Mouse (Mus musculus): ENCODE results near the gene Gins2. TPM values are rescaled to one million over a fixed set of nuclear protein-coding genes. Genes with fewer than 3 reads are reported as not detected.

The Gins2 gene
- total RNA-seq, 1 experiment from 2014 or later = 12.4 TPM

- no peak for DNase-seq
These were observed 44.9 kb downstream of the Gins2 start for GRCm38 (mm10) chr8:120544155-120544554.

GRCm38 (mm10) chr8:120543416-120544055, 45.6 kb downstream of the Gins2 start:
- DNase-seq = peak; percentile 64

DNA sequence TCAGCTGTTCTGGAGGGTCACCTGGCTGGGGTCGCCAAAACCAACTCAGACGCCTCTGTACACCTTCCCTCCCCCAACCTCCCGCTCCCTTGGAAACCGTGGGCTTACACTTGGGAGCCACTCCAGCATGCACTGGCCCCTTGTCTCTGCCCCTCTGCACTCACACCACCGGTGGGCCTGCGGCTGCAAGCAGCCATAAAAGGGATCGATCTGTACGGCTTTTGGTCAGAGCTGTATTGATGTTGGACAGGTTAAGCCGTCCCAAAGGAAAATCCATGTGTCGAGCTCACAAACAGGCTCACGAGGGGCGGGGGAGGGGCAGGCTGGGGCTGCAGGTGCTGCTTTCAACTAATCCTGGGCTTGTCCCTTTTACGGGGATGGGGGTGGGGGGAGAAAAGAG, 46.1 kb downstream of the Gins2 start:
- no peak for DNase-seq

GRCm38 (mm10) chr8:120539775-120540625, 49.1 kb downstream of the Gins2 start:
- no peak for DNase-seq

GRCm38 (mm10) chr8:120539381-120539774, 49.7 kb downstream of the Gins2 start:
- DNase-seq = no peak

- peak; percentile 62 for DNase-seq
These were observed 50.5 kb downstream of the Gins2 start for GRCm38 (mm10) chr8:120538397-120539240.

GRCm38 (mm10) chr8:120537818-120538396, 51.2 kb downstream of the Gins2 start:
- peak; percentile 62 for DNase-seq

DNA sequence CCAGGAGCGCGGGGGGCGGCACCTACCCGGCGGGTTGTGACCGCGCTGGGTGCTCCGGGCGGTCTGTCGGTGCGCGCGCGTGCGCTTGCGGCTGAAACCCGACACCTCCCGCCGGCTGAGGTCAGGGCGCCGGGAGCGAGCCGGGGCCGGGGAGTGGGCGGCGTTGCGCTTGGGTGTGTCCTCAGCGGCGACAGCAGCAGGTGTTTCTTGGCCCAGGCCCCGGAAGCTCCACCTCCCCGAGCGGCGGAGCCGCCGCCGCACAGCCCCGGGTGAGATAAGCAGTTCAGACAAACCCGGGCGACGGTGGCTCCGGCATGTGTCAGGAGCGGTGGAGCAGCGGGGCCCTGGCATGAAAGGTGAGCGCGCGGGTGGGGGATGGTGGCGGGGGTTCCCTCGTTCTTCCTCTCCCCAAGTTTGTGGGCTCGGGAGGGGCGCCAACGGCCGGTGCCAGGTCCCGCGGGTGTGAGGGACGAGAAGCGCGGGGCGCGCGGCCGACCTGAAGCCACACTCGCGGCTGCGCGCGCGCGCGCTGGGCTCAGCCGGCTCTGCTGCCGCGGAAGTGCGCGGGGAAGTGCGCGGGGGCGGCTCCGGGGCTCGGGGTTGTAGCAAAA, 51.8 kb downstream of the Gins2 start:
- peak; percentile 78 for DNase-seq

DNA sequence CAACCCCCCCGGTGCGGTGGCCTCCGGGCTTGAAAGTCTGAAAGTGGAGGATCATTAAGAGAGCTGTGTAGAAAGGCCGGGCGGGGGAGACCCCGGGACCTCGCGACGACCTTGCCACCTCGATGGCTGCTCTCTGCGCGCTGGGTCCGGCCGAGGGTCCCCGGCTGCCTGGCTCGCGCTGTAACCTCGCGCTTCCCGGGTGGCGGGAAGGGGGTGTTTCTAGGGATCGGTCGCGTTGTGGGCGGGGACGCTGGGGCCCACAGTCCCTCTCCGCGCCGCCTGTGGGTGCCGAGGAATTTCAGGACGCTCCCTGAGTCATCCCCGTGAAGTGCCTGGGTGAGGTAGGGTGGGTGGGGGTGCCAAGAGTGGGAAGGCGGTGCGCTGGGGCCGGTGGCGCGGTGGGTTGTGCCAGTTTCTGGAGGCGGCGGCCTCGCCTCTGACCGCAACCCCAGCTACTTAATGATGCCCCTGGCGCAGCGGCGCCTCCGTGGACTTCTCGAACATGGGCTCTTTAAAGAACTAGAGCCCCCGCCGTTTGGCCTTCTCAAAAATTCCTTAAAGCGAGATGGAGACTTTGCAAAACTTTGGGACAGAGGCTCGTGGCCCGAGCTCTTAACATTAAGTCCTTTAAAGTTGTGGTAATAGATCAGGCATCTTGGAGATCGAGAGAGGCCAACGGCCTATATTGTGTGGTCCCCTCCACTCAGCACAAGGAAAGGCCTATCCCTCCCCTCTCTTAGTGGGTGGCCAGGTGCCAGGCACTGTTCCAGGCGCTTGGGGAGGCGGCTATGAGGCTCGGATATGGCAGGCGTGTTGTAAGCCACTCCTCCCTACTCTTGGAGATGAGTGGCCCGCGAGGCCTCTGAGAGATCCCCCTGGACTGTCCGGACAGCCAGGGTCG, 52.5 kb downstream of the Gins2 start:
- DNase-seq = peak; percentile 43

GRCm38 (mm10) chr8:120535452-120536305, 53.4 kb downstream of the Gins2 start:
- DNase-seq = peak; percentile 71

DNA sequence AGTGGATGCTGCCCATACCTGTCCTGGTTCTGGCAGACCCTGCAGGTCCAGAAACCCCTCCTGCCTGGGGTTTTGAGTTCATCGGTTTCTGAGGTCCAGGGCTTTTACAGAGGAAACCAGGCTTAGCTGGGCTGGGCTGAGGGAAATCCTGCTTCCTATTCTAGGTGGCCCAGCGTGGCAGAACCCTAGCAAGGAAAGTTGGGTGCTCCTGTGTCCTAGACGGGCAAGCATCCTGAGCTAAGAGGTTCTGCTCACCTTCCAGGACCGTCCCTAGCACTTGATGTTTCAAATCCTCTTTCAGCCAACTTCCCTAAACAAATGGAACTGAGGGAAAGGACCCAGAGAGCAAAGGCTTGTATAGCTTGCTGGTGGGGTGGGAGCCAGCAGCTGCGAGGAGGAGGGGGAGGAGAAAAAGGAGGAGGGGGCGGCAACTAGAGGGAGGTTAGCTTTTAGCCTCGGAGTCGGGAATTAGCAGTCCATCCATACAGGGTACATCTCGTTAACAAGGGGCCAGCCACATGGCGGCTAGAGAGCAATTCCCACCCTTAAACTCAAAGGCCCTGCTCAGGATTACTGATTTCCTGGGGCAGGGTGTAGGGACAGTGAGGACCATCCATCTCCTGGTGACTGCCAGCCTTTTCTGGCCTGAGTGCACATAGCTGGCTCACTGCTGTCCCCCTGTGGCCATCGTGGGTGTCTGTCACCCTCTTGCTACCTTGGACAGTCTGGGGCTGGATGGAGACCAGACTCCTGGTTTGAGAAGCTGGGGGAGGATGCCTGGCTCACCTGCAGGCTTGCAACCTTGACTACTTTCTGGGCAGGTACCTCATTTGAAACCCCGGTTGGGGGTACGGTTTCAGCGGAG, 54.4 kb downstream of the Gins2 start:
- peak; percentile 85 for DNase-seq

- DNase-seq = no peak
These were observed 55.0 kb downstream of the Gins2 start for GRCm38 (mm10) chr8:120534080-120534479.

GRCm38 (mm10) chr8:120533380-120533779, 55.7 kb downstream of the Gins2 start:
- no peak for DNase-seq

DNA sequence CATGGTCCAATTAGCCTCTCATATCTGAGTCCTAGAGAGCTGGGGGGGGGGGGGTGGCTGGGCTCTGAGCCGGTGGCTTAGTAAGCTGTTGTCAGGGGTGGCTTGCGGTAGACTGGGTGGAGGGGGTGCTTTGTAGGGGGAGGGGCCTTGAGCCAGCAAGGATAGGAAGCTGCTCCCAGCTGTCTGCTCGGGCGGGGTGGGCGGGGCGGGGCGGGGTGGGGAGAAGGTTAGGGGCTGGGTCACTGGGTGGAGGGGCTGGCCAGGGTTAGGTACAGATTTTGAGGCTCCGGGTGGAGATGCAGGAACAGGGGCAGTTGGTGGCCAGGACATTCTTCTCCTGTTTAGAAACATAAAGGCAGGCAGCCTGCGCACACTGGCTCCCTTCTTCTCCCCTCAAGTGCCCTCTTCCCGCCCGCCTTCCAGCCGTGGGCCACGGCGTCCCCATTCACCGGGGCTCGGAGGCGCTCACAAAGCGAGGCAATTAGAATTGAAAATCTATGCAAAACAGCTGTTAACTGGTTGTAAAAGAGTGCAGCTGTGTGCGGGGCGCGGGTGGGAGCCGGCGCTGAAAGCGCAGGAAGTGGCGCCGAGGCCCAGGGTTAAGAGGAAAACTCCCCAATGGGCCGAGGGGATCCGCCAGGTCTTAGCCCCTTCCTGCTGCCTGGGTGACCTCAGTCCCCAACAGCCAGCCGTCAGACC, 56.4 kb downstream of the Gins2 start:
- no peak for DNase-seq

DNA sequence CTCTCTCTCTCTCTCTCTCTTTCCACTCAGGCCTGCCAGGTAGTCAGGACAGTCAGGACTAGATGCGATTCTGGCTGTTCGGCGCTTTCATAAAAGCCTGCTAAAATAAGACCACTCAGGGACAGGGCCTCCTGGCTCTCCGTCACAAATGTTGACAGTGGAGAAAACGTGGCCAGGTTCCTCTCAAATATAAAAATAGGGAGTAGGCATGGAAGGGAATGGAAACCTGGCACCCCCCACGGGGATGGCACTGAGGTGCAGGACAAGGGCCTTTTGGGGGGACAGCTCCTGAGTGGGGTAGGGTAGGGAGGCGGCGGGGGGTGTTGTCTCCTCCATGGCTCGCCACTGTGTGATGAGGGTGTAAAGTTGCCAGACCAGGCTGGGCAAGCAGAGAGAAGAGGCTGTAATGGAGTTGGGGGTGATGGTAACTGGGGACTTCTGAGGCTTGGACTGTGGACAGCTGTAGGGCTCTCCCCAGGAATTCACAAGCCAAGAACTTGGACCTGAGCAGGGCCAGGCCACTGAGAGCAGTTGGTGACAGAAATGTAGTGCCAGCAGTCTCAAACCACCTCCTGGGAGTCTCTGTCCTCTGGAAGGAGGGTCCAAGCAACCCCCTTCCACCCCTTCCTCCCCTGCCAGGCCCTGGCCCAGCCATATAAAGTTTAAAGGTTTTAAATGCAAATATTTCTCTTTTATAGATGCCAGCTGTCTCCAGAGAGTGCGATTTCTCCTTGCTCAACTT, 57.2 kb downstream of the Gins2 start:
- DNase-seq = no peak

GRCm38 (mm10) chr8:120530954-120531656, 58.0 kb downstream of the Gins2 start:
- no peak for DNase-seq

GRCm38 (mm10) chr8:120529226-120529625, 59.9 kb downstream of the Gins2 start:
- DNase-seq = peak; percentile 65
